Mouse (Mus musculus): ENCODE measurements around the gene Hoxa11. TPM values are rescaled to one million over a fixed set of nuclear protein-coding genes. Genes with fewer than 3 reads are reported as not detected.

Hoxa11 gene
- polyA plus RNA-seq, 1 experiment from 2014 or later: not detected

- no peak for ATAC-seq (ENCODE audit: low FRiP score, low read depth)
- Histone ChIP-seq H3K4me2 (no peak overlapping the region), H3K36me3 (no peaks in the 10 kb centered on the region), H3K4me1 (replicated peaks) (no peaks in the 10 kb centered on the region), H3K4me3 (no peak overlapping the region), H3K9ac (no peak overlapping the region), H3K27ac (replicated peaks) (no peak overlapping the region), H3K27me3 (peaks cover 95% of the 10 kb centered on the region), H3K9me3 (no peaks in the 10 kb centered on the region)
- WGBS: 5% methylated on average over 9 of the region's 9 CpGs
These were observed 4.5 kb downstream of the Hoxa11 start for GRCm38 (mm10) chr6:52241001-52241621.

GRCm38 (mm10) chr6:52240389-52241000, 5.1 kb downstream of the Hoxa11 start, which contains the start of gene Hoxa10:
TSS of gene Hoxa10 (minus strand) at chr6:52240854.
- 2% methylated on average over 35 of the region's 35 CpGs for WGBS
- ATAC-seq (ENCODE audit: low FRiP score, low read depth): no peak
- Histone ChIP-seq H3K4me3 (no peak within 1 kb of the TSS), H3K27me3 (peaks cover 96% of the 10 kb centered on the region), H3K36me3 (no peaks in the 10 kb centered on the region), H3K4me2 (0 out of 2 replicates have a peak within 1 kb of the TSS, but pooled peaks have one; percentile 11), H3K27ac (replicated peaks) (no peak within 1 kb of the TSS), H3K9ac (no peak within 1 kb of the TSS), H3K9me3 (no peaks in the 10 kb centered on the region), H3K4me1 (replicated peaks) (no peaks in the 10 kb centered on the region)

GRCm38 (mm10) chr6:52239625-52240388, 5.8 kb downstream of the Hoxa11 start:
- H3K27me3 ChIP-seq: peaks cover 97% of the 10 kb centered on the region
- no peaks in the 10 kb centered on the region for H3K9me3 ChIP-seq
- 0 out of 2 replicates have a peak overlapping the region, but pooled peaks have one; percentile 11 for H3K4me2 ChIP-seq
- H3K27ac ChIP-seq (replicated peaks): no peak overlapping the region
- no peaks in the 10 kb centered on the region for H3K4me1 ChIP-seq (replicated peaks)
- 2% methylated on average over 30 of the region's 30 CpGs for WGBS
- H3K9ac ChIP-seq: no peak overlapping the region
- no peak for ATAC-seq (ENCODE audit: low FRiP score, low read depth)
- H3K4me3 ChIP-seq: no peak overlapping the region
- H3K36me3 ChIP-seq: no peaks in the 10 kb centered on the region

- Histone ChIP-seq H3K4me3 (no peak overlapping the region), H3K4me1 (replicated peaks) (no peaks in the 10 kb centered on the region), H3K27ac (replicated peaks) (no peak overlapping the region), H3K36me3 (no peaks in the 10 kb centered on the region), H3K9me3 (no peaks in the 10 kb centered on the region), H3K9ac (no peak overlapping the region), H3K4me2 (no peak overlapping the region), H3K27me3 (peaks cover 97% of the 10 kb centered on the region)
- no peak for ATAC-seq (ENCODE audit: low FRiP score, low read depth)
- 3% methylated on average over 7 of the region's 7 CpGs for WGBS
These were observed 6.6 kb downstream of the Hoxa11 start for GRCm38 (mm10) chr6:52238976-52239375.

GRCm38 (mm10) chr6:52238155-52238545, 7.5 kb downstream of the Hoxa11 start:
- H3K4me3 ChIP-seq: no peak overlapping the region

GRCm38 (mm10) chr6:52237346-52238154, 8.1 kb downstream of the Hoxa11 start:
- WGBS: 6% methylated on average over 10 of the region's 10 CpGs
- H3K9me3 ChIP-seq: no peaks in the 10 kb centered on the region
- H3K27me3 ChIP-seq: peaks cover 97% of the 10 kb centered on the region
- no peak overlapping the region for H3K9ac ChIP-seq
- no peak overlapping the region for H3K27ac ChIP-seq (replicated peaks)
- no peaks in the 10 kb centered on the region for H3K4me1 ChIP-seq (replicated peaks)
- H3K4me2 ChIP-seq: no peak overlapping the region
- ATAC-seq (ENCODE audit: low FRiP score, low read depth): no peak
- H3K36me3 ChIP-seq: no peaks in the 10 kb centered on the region
- no peak overlapping the region for H3K4me3 ChIP-seq

More at GRCm38 (mm10) chr6:52238155-52238545, 7.5 kb downstream of the Hoxa11 start:
- H3K36me3 ChIP-seq: no peaks in the 10 kb centered on the region
- 2% methylated on average over 7 of the region's 7 CpGs for WGBS
- H3K27me3 ChIP-seq: peaks cover 97% of the 10 kb centered on the region
- H3K4me2 ChIP-seq: no peak overlapping the region
- no peak overlapping the region for H3K9ac ChIP-seq
- no peak for ATAC-seq (ENCODE audit: low FRiP score, low read depth)
- H3K4me1 ChIP-seq (replicated peaks): no peaks in the 10 kb centered on the region
- no peak overlapping the region for H3K27ac ChIP-seq (replicated peaks)
- H3K9me3 ChIP-seq: no peaks in the 10 kb centered on the region

GRCm38 (mm10) chr6:52236806-52237205, 8.8 kb downstream of the Hoxa11 start:
- WGBS: 7% methylated on average over 3 of the region's 3 CpGs
- Histone ChIP-seq H3K4me1 (replicated peaks) (no peaks in the 10 kb centered on the region), H3K4me2 (no peak overlapping the region), H3K9ac (no peak overlapping the region), H3K9me3 (no peaks in the 10 kb centered on the region), H3K27me3 (peaks cover 97% of the 10 kb centered on the region), H3K36me3 (no peaks in the 10 kb centered on the region), H3K4me3 (no peak overlapping the region), H3K27ac (replicated peaks) (no peak overlapping the region)
- no peak for ATAC-seq (ENCODE audit: low FRiP score, low read depth)

GRCm38 (mm10) chr6:52235866-52236265, 9.7 kb downstream of the Hoxa11 start:
- H3K36me3 ChIP-seq: no peaks in the 10 kb centered on the region
- no peaks in the 10 kb centered on the region for H3K4me1 ChIP-seq (replicated peaks)
- H3K27ac ChIP-seq (replicated peaks): no peak overlapping the region
- H3K9ac ChIP-seq: no peak overlapping the region
- H3K4me3 ChIP-seq: no peak overlapping the region
- whole genome bisulfite sequencing: 23% methylated on average over 6 of the region's 6 CpGs
- peaks cover 92% of the 10 kb centered on the region for H3K27me3 ChIP-seq
- no peak for ATAC-seq (ENCODE audit: low FRiP score, low read depth)
- H3K9me3 ChIP-seq: no peaks in the 10 kb centered on the region
- no peak overlapping the region for H3K4me2 ChIP-seq

GRCm38 (mm10) chr6:52235267-52235666, 10.3 kb downstream of the Hoxa11 start:
- ATAC-seq (ENCODE audit: low FRiP score, low read depth): no peak
- 28% methylated on average over 9 of the region's 9 CpGs for WGBS
- Histone ChIP-seq H3K4me3 (no peak overlapping the region), H3K4me2 (no peak overlapping the region), H3K9ac (no peak overlapping the region), H3K27me3 (peaks cover 90% of the 10 kb centered on the region), H3K4me1 (replicated peaks) (no peaks in the 10 kb centered on the region), H3K9me3 (no peaks in the 10 kb centered on the region), H3K36me3 (no peaks in the 10 kb centered on the region), H3K27ac (replicated peaks) (no peak overlapping the region)

- H3K36me3 ChIP-seq: no peaks in the 10 kb centered on the region
- ATAC-seq (ENCODE audit: low FRiP score, low read depth): no peak
- H3K27me3 ChIP-seq: peaks cover 89% of the 10 kb centered on the region
- 1% methylated on average over 63 of the region's 68 CpGs for WGBS
- H3K27ac ChIP-seq (replicated peaks): no peak overlapping the region
- no peaks in the 10 kb centered on the region for H3K9me3 ChIP-seq
- no peaks in the 10 kb centered on the region for H3K4me1 ChIP-seq (replicated peaks)
- H3K9ac ChIP-seq: no peak overlapping the region
- no peak overlapping the region for H3K4me2 ChIP-seq
- H3K4me3 ChIP-seq: no peak overlapping the region
These were observed 11.0 kb downstream of the Hoxa11 start for GRCm38 (mm10) chr6:52234428-52235140.
